In the genomic region with DNA sequence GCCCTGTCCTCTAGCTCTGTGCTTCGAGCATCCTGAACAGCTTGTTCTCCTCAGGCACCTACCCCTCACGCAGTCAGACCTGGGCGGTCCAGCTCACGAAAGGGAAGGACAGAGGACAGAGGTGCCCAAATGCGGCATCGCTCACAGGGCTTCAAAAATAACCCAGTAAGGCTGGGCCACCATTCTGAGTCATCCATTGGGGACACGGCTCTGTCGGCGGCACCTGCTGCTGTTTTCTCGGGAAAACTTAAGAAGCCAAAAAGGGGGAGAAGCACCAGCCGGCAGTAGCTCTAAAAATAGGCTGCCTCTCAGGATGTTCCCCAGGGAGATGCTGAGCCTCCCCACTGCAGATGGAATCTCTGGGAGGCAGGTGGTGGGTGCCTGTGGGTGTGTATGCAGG, we compare ENCODE assay signal across 9 mouse cellular contexts. TPM values are rescaled to one million over a fixed set of nuclear protein-coding genes. Genes with fewer than 3 reads are reported as not detected.
A peak's percentile ranks its signal among the peaks of the same experiment; 100 is the strongest.
DNase-seq lines count a peak whose midpoint lies in the region; ATAC-seq and TF ChIP-seq lines count a peak whose summit lies in the region.
"Had no signal": no experiment of that assay in that cellular context is flagged by ENCODE, and none has a peak within 500 bp of the region (broad histone marks: within the 10 kb centered on the region; RNA-seq: fewer than 3 reads in every experiment).

No protein-coding gene starts in this region.

- peaks cover 60% of the 10 kb centered on the region for H3K27me3 ChIP-seq in kidney, embryonic 15.5 days
- H3K27me3 ChIP-seq in liver, postnatal 0 days (ENCODE audit: insufficient read depth, low read length) = peaks cover 38% of the 10 kb centered on the region

- DNase-seq in cerebellum, adult 8-10 months = peak; percentile 54
- no peak for DNase-seq in cerebellum, adult 11 months
- no peak for DNase-seq in kidney, adult 8-10 months
- peak; percentile 85 for DNase-seq in layer of hippocampus, adult 9-11 months
- peak; percentile 83 to 84 for DNase-seq in right cerebral cortex, adult 2 months (ENCODE audit: low spot score in 2 of 2)
- DNase-seq in kidney, adult 9 months = no peak
- no peak for DNase-seq in liver, postnatal 0 days

- peaks cover 19% of the 10 kb centered on the region for H3K4me1 ChIP-seq in kidney, embryonic 15.5 days
- H3K4me1 ChIP-seq in liver, postnatal 0 days (ENCODE audit: insufficient read depth) = peaks cover 14% of the 10 kb centered on the region

- peak overlapping the region; percentile 7; the same call in 1 of the 2 replicates for H3K4me2 ChIP-seq in kidney, embryonic 15.5 days
- H3K4me2 ChIP-seq in liver, postnatal 0 days (ENCODE audit: low read depth, low read length) = no peak overlapping the region

- TF ChIP-seq CTCF in liver, postnatal 0 days (IDR thresholded peaks at IDR 0.05; ENCODE audit: low read depth) = no peak

- H3K9ac ChIP-seq in kidney, embryonic 15.5 days = no peak overlapping the region
- no peak overlapping the region for H3K9ac ChIP-seq in liver, postnatal 0 days (replicated peaks)

- ATAC-seq in kidney, embryonic 15.5 days (replicated peaks; ENCODE audit: low FRiP score) = no peak
- ATAC-seq in liver, postnatal 0 days = no peak
- ATAC-seq: lung, postnatal 0 days had no signal

- 8% methylated on average over 11 of the region's 11 CpGs for WGBS in kidney, embryonic 15.5 days
- 20% methylated on average over 11 of the region's 11 CpGs for WGBS in liver, postnatal 0 days (ENCODE audit: insufficient replicate concordance)

- H3K36me3 ChIP-seq in kidney, embryonic 15.5 days = no peaks in the 10 kb centered on the region
- H3K36me3 ChIP-seq in liver, postnatal 0 days (replicated peaks; ENCODE audit: insufficient read depth, low read length) = no peaks in the 10 kb centered on the region

- no peak for TF ChIP-seq EP300 in liver, postnatal 0 days (IDR thresholded peaks at IDR 0.05; ENCODE audit: low read depth)

- H3K27ac ChIP-seq in kidney, embryonic 15.5 days = no peak overlapping the region
- no peak overlapping the region for H3K27ac ChIP-seq in liver, postnatal 0 days (ENCODE audit: low read depth)

- no peak overlapping the region for H3K4me3 ChIP-seq in kidney, embryonic 15.5 days (replicated peaks)
- H3K4me3 ChIP-seq in liver, postnatal 0 days (ENCODE audit: low read depth, low read length) = no peak overlapping the region

- no peaks in the 10 kb centered on the region for H3K9me3 ChIP-seq in kidney, embryonic 15.5 days (replicated peaks)
- no peaks in the 10 kb centered on the region for H3K9me3 ChIP-seq in liver, postnatal 0 days (ENCODE audit: low read length)

RNA-seq across cellular contexts. Expression of a gene that starts 7.7 kb away (rescaled TPM):
- 2.3 and 2.4 TPM in 2 replicates for polyA plus RNA-seq in kidney, embryonic 15.5 days (2015; fragmentation: Nextera tagmentation; extraction: Ambion mirVana)
- polyA plus RNA-seq in liver, postnatal 0 days (2015; fragmentation: Nextera tagmentation; extraction: Ambion mirVana) = 2.1 and 3.5 TPM in 2 replicates

RNA-seq across cellular contexts. Expression of a gene that starts 7.7 kb away (rescaled TPM):
- polyA plus RNA-seq in kidney, embryonic 15.5 days (2015; fragmentation: Nextera tagmentation; extraction: Ambion mirVana) = 105 and 115 TPM in 2 replicates
- polyA plus RNA-seq in liver, postnatal 0 days (2015; fragmentation: Nextera tagmentation; extraction: Ambion mirVana) = 24.3 and 24.4 TPM in 2 replicates

RNA-seq across cellular contexts. Expression of a gene that starts 32.5 kb away (rescaled TPM):
- polyA plus RNA-seq in kidney, embryonic 15.5 days (2015; fragmentation: Nextera tagmentation; extraction: Ambion mirVana) = 0.32 and 0.48 TPM in 2 replicates
- 0.05 and 0.06 TPM in 2 replicates for polyA plus RNA-seq in liver, postnatal 0 days (2015; fragmentation: Nextera tagmentation; extraction: Ambion mirVana)

RNA-seq across cellular contexts. Expression of a gene that starts 49.1 kb away (rescaled TPM):
- polyA plus RNA-seq in kidney, embryonic 15.5 days (2015; fragmentation: Nextera tagmentation; extraction: Ambion mirVana) = 17.8 and 18.7 TPM in 2 replicates
- polyA plus RNA-seq in liver, postnatal 0 days (2015; fragmentation: Nextera tagmentation; extraction: Ambion mirVana) = 10.0 and 10.1 TPM in 2 replicates

Comparison
In these comparisons a context has a peak if more than half of its experiments do, and no peak if none do; other contexts are left out.
1. DNase-seq: peak in cerebellum, adult 8-10 months (single experiment), layer of hippocampus, adult 9-11 months (single experiment) and right cerebral cortex, adult 2 months (2 of 2); none in cerebellum, adult 11 months (single experiment), kidney, adult 8-10 months (0 of 2), kidney, adult 9 months (single experiment) and liver, postnatal 0 days (single experiment).